Mouse (Mus musculus) kidney, embryonic 16.5 days (tissue): Measurements from ENCODE around the gene Grb10. TPM values are rescaled to one million over a fixed set of nuclear protein-coding genes. Genes with fewer than 3 reads are reported as not detected.

Experiments
- ATAC-seq: fragments of 200-750 bp; cut with Nextera tagmentation; 2 replicates; pipeline ENCODE4 v1.8.0; 2017; ENCODE audit warnings: moderate TSS enrichment; ENCODE audit not compliant: low FRiP score, low TSS enrichment
- H3K27ac ChIP-seq: fragments of 300-500 bp; sonication (generic); 2 replicates; pipeline ENCODE4 v1.5.1; 2014; ENCODE audit warnings: low read length
- H3K27me3 ChIP-seq: fragments of 300-500 bp; sonication (generic); 2 replicates; pipeline ENCODE4 v1.6.1; 2014; ENCODE audit warnings: low read length, control low read depth, mixed read lengths; ENCODE audit not compliant: insufficient read depth
- H3K36me3 ChIP-seq: fragments of 300-500 bp; sonication (generic); 2 replicates; pipeline ENCODE4 v1.6.1; 2014; ENCODE audit warnings: low read length, control low read depth, mixed read lengths; ENCODE audit not compliant: insufficient read depth
- H3K4me1 ChIP-seq: fragments of 300-500 bp; sonication (generic); 2 replicates; pipeline ENCODE4 v1.6.1; 2014; ENCODE audit warnings: low read length, control low read depth, mixed read lengths; ENCODE audit not compliant: insufficient read depth
- H3K4me2 ChIP-seq: fragments of 300-500 bp; sonication (generic); replicated peaks from 2 replicates; pipeline ENCODE4 v1.6.1; 2014; ENCODE audit warnings: low read depth, low read length
- H3K4me3 ChIP-seq: fragments of 300-500 bp; sonication (generic); 2 replicates; pipeline ENCODE4 v1.5.1; 2014; ENCODE audit warnings: mild to moderate bottlenecking, low read length
- H3K9ac ChIP-seq: fragments of 300-500 bp; sonication (generic); replicated peaks from 2 replicates; pipeline ENCODE4 v1.6.1; 2014; ENCODE audit warnings: low read length
- H3K9me3 ChIP-seq: fragments of 300-500 bp; sonication (generic); 2 replicates; pipeline ENCODE4 v1.6.1; 2016; ENCODE audit warnings: low read length, control low read depth
- WGBS: fragments of 180-500 bp; shearing (Covaris S2); extraction: QIAGEN DNeasy Blood & Tissue Kit; methylation state at CpG from one replicate; pipeline ENCODE4 v1.1.7; 2014; 5-methylcytosine and 5-hydroxymethylcytosine counted together
- polyA plus RNA-seq: library from polyadenylated mRNA; unstranded; fragments of >200 nt; fragmentation: Nextera tagmentation; extraction: Ambion mirVana; gene quantifications from 2 replicates; pipeline ENCODE4 v1.2.1, GENCODE M21; 2015

Grb10 gene
- polyA plus RNA-seq, 1 experiment from 2014 or later = 374 TPM

GRCm38 (mm10) chr11:11954606-11955005 lies 83.9 kb downstream of the Grb10 start:
- Histone ChIP-seq H3K4me1 (no peaks in the 10 kb centered on the region; the same call in 1 of the 2 replicates), H3K4me3 (no peak overlapping the region), H3K4me2 (no peak overlapping the region), H3K9ac (no peak overlapping the region), H3K27me3 (no peaks in the 10 kb centered on the region), H3K36me3 (peaks cover 14% of the 10 kb centered on the region; the same call in 1 of the 2 replicates), H3K9me3 (no peaks in the 10 kb centered on the region), H3K27ac (no peak overlapping the region)
- 92% methylated on average over 6 of the region's 6 CpGs for WGBS
- no peak for ATAC-seq

DNA sequence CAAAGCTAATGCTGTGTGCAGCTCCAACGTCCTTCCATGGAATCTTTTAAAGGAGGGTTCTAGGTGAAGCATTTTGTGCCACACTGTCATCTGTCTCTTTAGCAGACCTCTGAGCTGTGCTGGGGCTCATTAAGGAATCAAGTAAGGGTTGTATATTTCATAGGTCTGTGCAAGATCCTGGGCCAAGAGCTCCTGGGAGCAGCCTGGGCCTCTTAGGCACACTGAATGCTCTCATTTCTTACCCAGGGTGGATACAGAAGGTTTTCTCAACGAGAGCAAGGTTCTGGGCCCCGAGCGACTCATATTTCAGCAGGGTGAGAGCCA lies 84.4 kb downstream of the Grb10 start:
- Histone ChIP-seq H3K4me1 (peaks cover 1% of the 10 kb centered on the region), H3K27ac (peak overlapping the region; percentile 40; the same call in 1 of the 2 replicates), H3K27me3 (no peaks in the 10 kb centered on the region), H3K4me3 (no peak overlapping the region), H3K9ac (no peak overlapping the region), H3K9me3 (no peaks in the 10 kb centered on the region), H3K36me3 (peaks cover 14% of the 10 kb centered on the region; the same call in 1 of the 2 replicates), H3K4me2 (no peak overlapping the region)
- no peak for ATAC-seq
- 67% methylated on average over 4 of the region's 4 CpGs for WGBS

- Histone ChIP-seq H3K9ac (no peak overlapping the region), H3K9me3 (no peaks in the 10 kb centered on the region), H3K4me1 (peaks cover 7% of the 10 kb centered on the region), H3K4me3 (no peak overlapping the region), H3K36me3 (peaks cover 14% of the 10 kb centered on the region; the same call in 1 of the 2 replicates), H3K4me2 (no peak overlapping the region), H3K27me3 (no peaks in the 10 kb centered on the region), H3K27ac (peak overlapping the region; percentile 40; the same call in 1 of the 2 replicates)
- no peak for ATAC-seq
- 74% methylated on average over 11 of the region's 11 CpGs for WGBS
These were observed 84.9 kb downstream of the Grb10 start for GRCm38 (mm10) chr11:11953364-11954114.

- Histone ChIP-seq H3K9ac (no peak overlapping the region), H3K36me3 (peaks cover 14% of the 10 kb centered on the region; the same call in 1 of the 2 replicates), H3K4me3 (no peak overlapping the region), H3K9me3 (no peaks in the 10 kb centered on the region), H3K27ac (peak overlapping the region; percentile 20; the same call in 1 of the 2 replicates), H3K27me3 (no peaks in the 10 kb centered on the region), H3K4me1 (peaks cover 12% of the 10 kb centered on the region), H3K4me2 (no peak overlapping the region)
- 82% methylated on average over 1 of the region's 1 CpGs for WGBS
- ATAC-seq = no peak
These were observed 85.9 kb downstream of the Grb10 start for GRCm38 (mm10) chr11:11952569-11952968.

GRCm38 (mm10) chr11:11948988-11949365 lies 89.5 kb downstream of the Grb10 start:
- no peak overlapping the region for H3K4me2 ChIP-seq
- peak overlapping the region; percentile 52; the same call in 1 of the 2 replicates for H3K27ac ChIP-seq
- H3K4me3 ChIP-seq = no peak overlapping the region
- peak; percentile 81 for ATAC-seq
- H3K36me3 ChIP-seq = peaks cover 25% of the 10 kb centered on the region
- peaks cover 12% of the 10 kb centered on the region for H3K4me1 ChIP-seq
- WGBS = 57% methylated on average over 4 of the region's 4 CpGs
- no peaks in the 10 kb centered on the region for H3K9me3 ChIP-seq
- H3K9ac ChIP-seq = no peak overlapping the region
- H3K27me3 ChIP-seq = no peaks in the 10 kb centered on the region

GRCm38 (mm10) chr11:11948321-11948987 lies 90.0 kb downstream of the Grb10 start:
- peaks cover 29% of the 10 kb centered on the region for H3K36me3 ChIP-seq
- H3K9me3 ChIP-seq = no peaks in the 10 kb centered on the region
- ATAC-seq = peak; percentile 93
- peak overlapping the region; percentile 27; the same call in 1 of the 2 replicates for H3K9ac ChIP-seq
- no peak overlapping the region for H3K4me2 ChIP-seq
- whole genome bisulfite sequencing = 21% methylated on average over 9 of the region's 9 CpGs
- H3K27me3 ChIP-seq = no peaks in the 10 kb centered on the region
- H3K4me1 ChIP-seq = peaks cover 12% of the 10 kb centered on the region
- H3K27ac ChIP-seq = peak overlapping the region; percentile 52
- H3K4me3 ChIP-seq = no peak overlapping the region

DNA sequence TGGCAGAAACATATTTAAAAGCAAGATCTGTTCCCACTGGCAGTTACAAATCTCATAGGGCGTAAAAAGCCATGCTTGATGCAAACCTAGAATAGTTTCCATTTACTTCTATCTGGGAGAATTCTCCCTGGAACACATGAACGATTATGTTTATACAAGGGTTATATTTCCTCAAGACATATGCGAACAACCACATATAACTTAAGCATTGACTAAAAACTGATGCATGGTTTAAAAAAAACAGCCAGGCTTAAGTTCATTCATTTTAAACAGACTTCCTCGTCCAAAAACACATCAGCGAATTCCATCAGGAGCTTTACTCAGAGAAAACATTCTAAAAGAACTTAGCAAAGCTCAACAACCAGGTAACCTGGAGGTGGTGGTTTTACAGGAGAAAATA lies 90.6 kb downstream of the Grb10 start:
- no peak overlapping the region for H3K4me2 ChIP-seq
- H3K4me1 ChIP-seq = peaks cover 12% of the 10 kb centered on the region
- no peaks in the 10 kb centered on the region for H3K27me3 ChIP-seq
- H3K9ac ChIP-seq = no peak overlapping the region
- no peak overlapping the region for H3K4me3 ChIP-seq
- peaks cover 29% of the 10 kb centered on the region for H3K36me3 ChIP-seq
- no peak for ATAC-seq
- no peaks in the 10 kb centered on the region for H3K9me3 ChIP-seq
- 52% methylated on average over 5 of the region's 5 CpGs for WGBS
- H3K27ac ChIP-seq = peak overlapping the region; percentile 52

DNA sequence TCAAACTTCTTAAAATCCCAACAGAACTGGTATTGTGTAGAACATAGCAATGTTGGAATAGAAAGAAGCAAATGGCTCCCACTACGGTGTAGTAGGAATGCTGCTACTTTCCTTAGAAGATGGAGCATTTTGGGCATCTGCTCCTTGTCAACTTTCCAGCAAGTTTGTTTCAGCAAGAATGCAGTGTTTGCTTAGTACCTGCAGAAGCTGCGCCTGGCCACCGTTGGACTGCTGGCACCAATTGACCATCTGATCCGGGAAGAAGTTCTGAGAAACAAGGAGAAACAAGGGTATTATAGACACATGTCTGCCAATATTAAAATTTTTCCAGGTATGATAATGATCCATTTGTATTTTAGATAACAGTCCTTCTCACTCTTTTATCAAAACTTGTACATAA lies 92.7 kb downstream of the Grb10 start:
- WGBS = 94% methylated on average over 4 of the region's 4 CpGs
- H3K4me3 ChIP-seq = no peak overlapping the region
- no peak for ATAC-seq
- no peak overlapping the region for H3K27ac ChIP-seq
- H3K27me3 ChIP-seq = no peaks in the 10 kb centered on the region
- no peak overlapping the region for H3K9ac ChIP-seq
- peaks cover 31% of the 10 kb centered on the region for H3K36me3 ChIP-seq
- no peaks in the 10 kb centered on the region for H3K9me3 ChIP-seq
- no peak overlapping the region for H3K4me2 ChIP-seq
- peaks cover 15% of the 10 kb centered on the region for H3K4me1 ChIP-seq

GRCm38 (mm10) chr11:11944814-11945213 lies 93.7 kb downstream of the Grb10 start:
- Histone ChIP-seq H3K9me3 (no peaks in the 10 kb centered on the region), H3K4me2 (no peak overlapping the region), H3K36me3 (peaks cover 31% of the 10 kb centered on the region), H3K4me1 (peaks cover 15% of the 10 kb centered on the region), H3K27ac (no peak overlapping the region), H3K9ac (no peak overlapping the region), H3K27me3 (no peaks in the 10 kb centered on the region), H3K4me3 (no peak overlapping the region)
- 93% methylated on average over 4 of the region's 4 CpGs for WGBS
- ATAC-seq = no peak

DNA sequence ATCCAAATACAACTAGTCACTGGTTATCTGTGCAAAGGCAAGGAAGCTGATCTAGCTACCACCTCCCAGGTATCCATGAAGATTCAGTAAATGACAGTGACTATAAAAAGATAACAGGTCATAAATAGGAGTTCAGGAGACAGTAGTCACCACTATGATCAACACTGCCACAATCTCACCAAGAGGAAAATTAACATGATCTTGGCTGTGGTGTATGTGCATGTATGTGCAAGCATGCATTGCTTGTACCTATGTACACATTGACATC lies 94.5 kb downstream of the Grb10 start:
- H3K36me3 ChIP-seq = peaks cover 33% of the 10 kb centered on the region
- no peaks in the 10 kb centered on the region for H3K9me3 ChIP-seq
- peaks cover 13% of the 10 kb centered on the region for H3K4me1 ChIP-seq
- H3K27me3 ChIP-seq = no peaks in the 10 kb centered on the region
- no peak overlapping the region for H3K4me2 ChIP-seq
- H3K9ac ChIP-seq = no peak overlapping the region
- H3K27ac ChIP-seq = no peak overlapping the region
- no peak for ATAC-seq
- no peak overlapping the region for H3K4me3 ChIP-seq
